Mouse (Mus musculus) lung, embryonic 15.5 days (tissue): ENCODE measurements around the gene Pdss2. TPM values are rescaled to one million over a fixed set of nuclear protein-coding genes. Genes with fewer than 3 reads are reported as not detected.

ENCODE experiments used
- ATAC-seq: fragments of 200-750 bp; cut with Nextera tagmentation; 2 replicates; pipeline ENCODE4 v1.8.0; 2017; ENCODE audit warnings: moderate number of reproducible peaks, borderline replicate concordance; ENCODE audit not compliant: low FRiP score, low TSS enrichment; ENCODE audit errors: extremely low read depth
- H3K27ac ChIP-seq: fragments of 300-500 bp; sonication (generic); 2 replicates; pipeline ENCODE4 v1.5.1; 2015; ENCODE audit warnings: moderate library complexity, mild to moderate bottlenecking, inconsistent platforms
- H3K27me3 ChIP-seq: fragments of 300-500 bp; sonication (generic); 2 replicates; pipeline ENCODE4 v1.6.1; 2015; ENCODE audit warnings: inconsistent platforms
- H3K36me3 ChIP-seq: fragments of 300-500 bp; sonication (generic); 2 replicates; pipeline ENCODE4 v1.6.1; 2015; ENCODE audit warnings: inconsistent platforms
- H3K4me1 ChIP-seq: fragments of 300-500 bp; sonication (generic); 2 replicates; pipeline ENCODE4 v1.6.1; 2015; ENCODE audit warnings: inconsistent platforms
- H3K4me2 ChIP-seq: fragments of 300-500 bp; sonication (generic); 2 replicates; pipeline ENCODE4 v1.6.1; 2015; ENCODE audit warnings: inconsistent platforms, mild to moderate bottlenecking, moderate library complexity
- H3K4me3 ChIP-seq: fragments of 300-500 bp; sonication (generic); 2 replicates; pipeline ENCODE4 v1.5.1; 2015; ENCODE audit warnings: mild to moderate bottlenecking, inconsistent platforms
- H3K9ac ChIP-seq: fragments of 300-500 bp; sonication (generic); 2 replicates; pipeline ENCODE4 v1.6.1; 2015; ENCODE audit warnings: inconsistent platforms
- H3K9me3 ChIP-seq: fragments of 300-500 bp; sonication (generic); 2 replicates; pipeline ENCODE4 v1.6.1; 2016; ENCODE audit warnings: inconsistent platforms
- WGBS: fragments of 180-500 bp; shearing (Covaris S2); methylation state at CpG from one replicate; pipeline ENCODE4 v1.1.7; 2015; 5-methylcytosine and 5-hydroxymethylcytosine counted together
- polyA plus RNA-seq: library from polyadenylated mRNA; unstranded; fragments of >200 nt; fragmentation: Nextera tagmentation; extraction: Ambion mirVana; gene quantifications from 2 replicates; pipeline ENCODE4 v1.2.1, GENCODE M21; 2015

Pdss2 gene
- polyA plus RNA-seq, 1 experiment from 2014 or later: 11.9 TPM

DNA sequence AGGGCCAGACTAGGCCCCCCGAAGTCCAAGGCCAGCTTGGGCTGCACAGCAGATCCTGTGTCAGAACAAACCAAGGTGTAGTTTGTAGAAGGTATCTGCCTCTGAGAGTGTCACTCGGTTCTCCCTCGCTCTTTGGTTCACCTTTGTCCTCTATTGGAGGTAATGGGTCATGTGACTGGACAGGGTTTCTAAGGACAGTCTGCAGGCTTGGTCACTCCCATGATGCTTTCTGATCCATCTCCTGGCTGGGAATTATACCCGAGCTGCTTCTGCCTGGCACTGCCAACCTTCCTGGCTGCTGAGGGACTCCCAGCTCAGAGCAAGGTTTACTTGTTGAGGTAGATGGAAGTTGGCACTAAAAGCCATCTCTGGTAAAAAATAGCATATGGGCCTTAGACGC lies 269.6 kb downstream of the Pdss2 start:
- H3K9me3 ChIP-seq: no peaks in the 10 kb centered on the region
- WGBS: 68% methylated on average over 5 of the region's 5 CpGs
- H3K9ac ChIP-seq: no peak overlapping the region
- no peak for ATAC-seq
- H3K4me3 ChIP-seq: no peak overlapping the region
- H3K27me3 ChIP-seq: no peaks in the 10 kb centered on the region
- H3K36me3 ChIP-seq: peaks cover 6% of the 10 kb centered on the region
- no peak overlapping the region for H3K4me2 ChIP-seq
- 0 out of 2 replicates have a peak, but pooled peaks cover 5% of the 10 kb centered on the region for H3K4me1 ChIP-seq
- no peak overlapping the region for H3K27ac ChIP-seq

DNA sequence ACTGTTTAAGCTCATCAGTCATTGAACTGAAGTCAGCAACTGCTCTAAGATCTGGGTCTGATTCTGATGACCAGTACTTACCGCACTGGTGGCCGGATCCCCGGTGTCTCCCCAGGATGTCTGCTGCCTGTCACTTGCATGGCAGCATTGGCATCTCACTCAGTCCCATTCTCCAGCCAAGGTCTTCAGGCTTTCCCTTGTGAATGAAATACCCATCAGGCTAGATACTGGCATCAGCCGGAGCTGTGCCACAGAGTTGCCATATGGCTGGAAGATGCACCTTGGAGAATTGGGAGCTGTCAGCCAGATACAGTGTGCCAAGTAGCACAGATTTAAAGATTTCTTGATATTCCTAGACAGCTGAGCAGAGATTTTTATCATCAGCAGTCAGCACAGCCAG lies 281.3 kb downstream of the Pdss2 start:
- no peak overlapping the region for H3K4me3 ChIP-seq
- no peaks in the 10 kb centered on the region for H3K27me3 ChIP-seq
- no peaks in the 10 kb centered on the region for H3K4me1 ChIP-seq
- no peak overlapping the region for H3K27ac ChIP-seq
- 92% methylated on average over 4 of the region's 4 CpGs for WGBS
- no peak for ATAC-seq
- peaks cover 22% of the 10 kb centered on the region for H3K36me3 ChIP-seq
- no peaks in the 10 kb centered on the region for H3K9me3 ChIP-seq
- H3K9ac ChIP-seq: no peak overlapping the region
- H3K4me2 ChIP-seq: no peak overlapping the region

DNA sequence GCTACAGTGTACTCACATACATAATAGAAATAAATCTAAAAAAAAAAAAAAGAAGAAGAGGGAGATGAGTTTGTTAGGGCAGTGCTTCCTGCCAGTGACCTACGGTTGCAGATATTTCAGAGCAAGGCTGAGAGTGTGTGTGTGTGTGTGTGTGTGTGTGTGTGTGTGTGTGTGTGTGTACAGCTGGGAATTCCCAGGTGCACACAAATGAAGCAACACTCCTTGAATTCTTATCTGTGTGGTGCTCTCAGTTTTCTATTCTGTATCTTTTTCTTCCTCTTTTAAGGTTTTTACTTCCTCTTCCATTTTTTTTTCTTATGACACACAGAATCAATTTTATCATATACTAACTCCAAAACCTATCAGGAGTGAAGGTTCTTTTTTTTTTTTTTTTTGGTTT lies 283.0 kb downstream of the Pdss2 start:
- 60% methylated on average over 1 of the region's 1 CpGs for WGBS
- no peak overlapping the region for H3K9ac ChIP-seq

DNA sequence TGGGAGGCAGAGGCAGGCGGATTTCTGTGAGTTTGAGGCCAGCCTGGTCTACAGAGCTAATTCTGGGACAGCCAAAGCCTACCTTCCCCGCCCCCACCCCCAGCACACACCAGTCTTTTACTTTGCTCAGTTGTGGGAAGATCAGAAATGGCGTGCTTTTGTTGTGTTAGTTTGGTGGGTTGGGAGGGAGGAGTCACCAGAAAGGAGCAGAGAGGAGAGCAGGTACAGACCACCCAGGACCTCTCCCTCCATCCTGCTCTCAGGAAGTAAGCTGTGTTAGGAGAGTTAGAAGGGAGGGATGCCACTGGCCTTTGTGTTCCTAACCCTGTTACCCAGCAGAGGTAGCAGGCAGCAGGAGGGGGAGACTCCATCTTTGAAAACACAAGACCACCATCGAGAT lies 285.8 kb downstream of the Pdss2 start:
- no peaks in the 10 kb centered on the region for H3K9me3 ChIP-seq
- no peak for ATAC-seq
- H3K4me1 ChIP-seq: no peaks in the 10 kb centered on the region
- H3K4me3 ChIP-seq: no peak overlapping the region
- H3K4me2 ChIP-seq: no peak overlapping the region
- no peaks in the 10 kb centered on the region for H3K27me3 ChIP-seq
- 68% methylated on average over 4 of the region's 4 CpGs for WGBS
- H3K27ac ChIP-seq: no peak overlapping the region
- H3K36me3 ChIP-seq: peaks cover 29% of the 10 kb centered on the region
- H3K9ac ChIP-seq: no peak overlapping the region

More for the DNA sequence above, 283.0 kb downstream of the Pdss2 start:
- Histone ChIP-seq H3K4me2 (no peak overlapping the region), H3K27me3 (no peaks in the 10 kb centered on the region), H3K9me3 (no peaks in the 10 kb centered on the region), H3K27ac (no peak overlapping the region), H3K4me3 (no peak overlapping the region), H3K36me3 (peaks cover 10% of the 10 kb centered on the region), H3K4me1 (no peaks in the 10 kb centered on the region)
- ATAC-seq: no peak

DNA sequence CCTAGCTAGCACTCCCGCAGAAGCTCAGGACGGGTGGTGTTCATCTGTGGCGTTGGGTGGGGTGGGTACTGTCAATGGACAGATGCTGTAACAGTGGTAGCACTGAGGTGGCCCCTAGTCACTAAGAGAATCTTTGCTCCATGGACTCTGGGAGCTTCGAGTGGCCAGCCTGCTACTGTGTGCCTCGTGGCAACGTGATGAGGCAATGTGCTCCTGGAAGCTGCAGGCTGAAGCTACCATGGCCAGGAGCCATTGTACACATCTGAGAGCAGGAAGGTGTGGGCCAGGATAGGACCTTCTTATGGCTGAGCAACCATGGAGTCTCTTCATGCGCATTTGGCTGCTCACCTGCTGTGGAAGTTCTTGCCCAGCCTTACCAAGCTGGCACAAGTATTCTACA lies 287.9 kb downstream of the Pdss2 start:
- H3K36me3 ChIP-seq: peaks cover 38% of the 10 kb centered on the region
- no peaks in the 10 kb centered on the region for H3K9me3 ChIP-seq
- no peak overlapping the region for H3K4me3 ChIP-seq
- ATAC-seq: no peak
- no peak overlapping the region for H3K27ac ChIP-seq
- no peak overlapping the region for H3K9ac ChIP-seq
- no peak overlapping the region for H3K4me2 ChIP-seq
- WGBS: 91% methylated on average over 7 of the region's 7 CpGs
- no peaks in the 10 kb centered on the region for H3K4me1 ChIP-seq
- H3K27me3 ChIP-seq: no peaks in the 10 kb centered on the region

DNA sequence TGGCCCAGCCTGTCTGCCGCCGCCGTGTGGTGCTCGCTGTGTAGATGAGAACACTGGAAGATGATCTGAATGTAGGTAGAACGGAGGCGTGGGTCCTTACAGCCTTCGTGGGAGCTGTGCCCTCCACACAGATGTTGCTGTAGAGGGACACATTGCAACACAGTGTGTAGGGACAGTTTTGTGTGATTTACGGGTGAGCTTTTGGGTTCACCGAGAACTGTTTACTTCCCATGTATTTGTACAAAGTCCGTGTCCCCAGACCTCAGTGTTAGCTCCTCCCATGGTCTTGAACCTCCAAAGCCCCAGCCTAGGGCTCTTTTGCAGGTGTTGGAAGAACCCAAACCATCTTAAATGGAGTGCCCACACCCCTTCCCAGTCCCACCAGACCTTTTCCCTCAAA lies 291.7 kb downstream of the Pdss2 start:
- Histone ChIP-seq H3K36me3 (peaks cover 34% of the 10 kb centered on the region), H3K4me3 (no peak overlapping the region)
- WGBS: 88% methylated on average over 10 of the region's 10 CpGs

More for the DNA sequence above, 291.7 kb downstream of the Pdss2 start:
- Histone ChIP-seq H3K9me3 (no peaks in the 10 kb centered on the region), H3K9ac (no peak overlapping the region), H3K27ac (no peak overlapping the region), H3K27me3 (no peaks in the 10 kb centered on the region), H3K4me2 (no peak overlapping the region), H3K4me1 (peaks cover 11% of the 10 kb centered on the region; the same call in 1 of the 2 replicates)
- no peak for ATAC-seq

Other genes with a start within 250 kb of the Pdss2 start
- 0.39 and 0.66 TPM in 2 replicates for gene Sobp, start 47.0 kb upstream of the Pdss2 start, polyA plus RNA-seq
- 0.25 and 0.36 TPM in 2 replicates for gene 9030612E09Rik, start 46.8 kb upstream of the Pdss2 start, polyA plus RNA-seq